Mouse (Mus musculus): ENCODE measurements around the gene Csnka2ip. TPM values are rescaled to one million over a fixed set of nuclear protein-coding genes. Genes with fewer than 3 reads are reported as not detected.
A peak's percentile ranks its signal among the peaks of the same experiment; 100 is the strongest.

The Csnka2ip gene
- total RNA-seq (2014; rRNA removed) (not detected in 2 replicates), polyA plus RNA-seq (2015; fragmentation: Nextera tagmentation; extraction: Ambion mirVana) (not detected in 2 replicates)

GRCm38 (mm10) chr16:64602308-64602707 lies at the start of gene Csnka2ip:
Gene Csnka2ip (minus strand): TSS chr16:64602408.
- H3K9ac ChIP-seq (replicated peaks; ENCODE audit: low read length, poor library complexity, severe bottlenecking) = no peak within 1 kb of the TSS
- TF ChIP-seq CTCF (IDR thresholded peaks at IDR 0.05) = no peak
- no peaks in the 10 kb centered on the region for H3K9me3 ChIP-seq (ENCODE audit: low read length)
- no peaks in the 10 kb centered on the region for H3K36me3 ChIP-seq (ENCODE audit: insufficient read depth, low read length)
- no peak within 1 kb of the TSS for H3K27ac ChIP-seq (ENCODE audit: low read depth, low read length)
- DNase-seq (ENCODE audit: low spot score) (no peak), ATAC-seq (ENCODE audit: low FRiP score) (no peak)
- H3K27me3 ChIP-seq (ENCODE audit: insufficient read depth, low read length) = no peaks in the 10 kb centered on the region
- WGBS = 100% methylated on average over 1 of the region's 1 CpGs
- H3K4me3 ChIP-seq (ENCODE audit: low read depth, low read length) = no peak within 1 kb of the TSS
- H3K4me1 ChIP-seq (ENCODE audit: insufficient read depth, low read length) = no peaks in the 10 kb centered on the region
- H3K4me2 ChIP-seq (ENCODE audit: low read depth, low read length, poor library complexity, severe bottlenecking) = no peak within 1 kb of the TSS

- Histone ChIP-seq H3K27me3 (ENCODE audit: insufficient read depth, low read length) (no peaks in the 10 kb centered on the region), H3K27ac (ENCODE audit: low read depth, low read length) (no peak overlapping the region), H3K36me3 (ENCODE audit: insufficient read depth, low read length) (no peaks in the 10 kb centered on the region), H3K4me1 (ENCODE audit: insufficient read depth, low read length) (no peaks in the 10 kb centered on the region), H3K9me3 (ENCODE audit: low read length) (no peaks in the 10 kb centered on the region), H3K4me3 (ENCODE audit: low read depth, low read length) (no peak overlapping the region), H3K4me2 (ENCODE audit: low read depth, low read length, poor library complexity, severe bottlenecking) (no peak overlapping the region), H3K9ac (replicated peaks; ENCODE audit: low read length, poor library complexity, severe bottlenecking) (no peak overlapping the region)
- ATAC-seq (ENCODE audit: low FRiP score) (no peak), DNase-seq (ENCODE audit: low spot score) (peak; percentile 8)
- WGBS = 26% methylated on average over 13 of the region's 13 CpGs
- TF ChIP-seq CTCF (IDR thresholded peaks at IDR 0.05) = no peak
Observed at GRCm38 (mm10) chr16:64649594-64650290, 47.5 kb upstream of the Csnka2ip start.

DNA sequence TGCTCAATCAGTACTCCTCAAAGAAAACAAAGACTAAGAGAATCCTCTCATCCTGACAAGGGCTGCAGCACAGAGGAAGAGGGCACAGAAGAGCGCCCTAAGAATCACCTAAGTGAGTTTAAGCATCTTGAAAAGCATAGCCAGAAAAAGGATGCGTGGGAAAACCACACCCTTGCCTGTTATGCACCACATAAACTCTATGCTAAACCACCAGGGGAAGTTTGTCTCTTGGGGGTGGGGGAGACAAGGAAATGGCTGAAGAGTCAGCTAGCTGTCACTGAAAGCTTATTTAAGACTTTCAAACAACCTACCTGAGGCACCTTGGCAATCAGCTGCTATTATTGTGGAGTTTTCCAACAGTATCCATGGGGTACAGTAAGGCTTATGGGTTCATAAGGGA lies 45.6 kb upstream of the Csnka2ip start:
- Histone ChIP-seq H3K9ac (replicated peaks; ENCODE audit: low read length, poor library complexity, severe bottlenecking) (no peak overlapping the region), H3K4me1 (ENCODE audit: insufficient read depth, low read length) (no peaks in the 10 kb centered on the region), H3K4me3 (ENCODE audit: low read depth, low read length) (no peak overlapping the region), H3K4me2 (ENCODE audit: low read depth, low read length, poor library complexity, severe bottlenecking) (no peak overlapping the region), H3K36me3 (ENCODE audit: insufficient read depth, low read length) (no peaks in the 10 kb centered on the region), H3K9me3 (ENCODE audit: low read length) (no peaks in the 10 kb centered on the region), H3K27me3 (ENCODE audit: insufficient read depth, low read length) (no peaks in the 10 kb centered on the region), H3K27ac (ENCODE audit: low read depth, low read length) (no peak overlapping the region)
- DNase-seq (ENCODE audit: low spot score) (no peak), ATAC-seq (ENCODE audit: low FRiP score) (no peak)
- no peak for TF ChIP-seq CTCF (IDR thresholded peaks at IDR 0.05)
- 88% methylated on average over 2 of the region's 2 CpGs for WGBS

DNA sequence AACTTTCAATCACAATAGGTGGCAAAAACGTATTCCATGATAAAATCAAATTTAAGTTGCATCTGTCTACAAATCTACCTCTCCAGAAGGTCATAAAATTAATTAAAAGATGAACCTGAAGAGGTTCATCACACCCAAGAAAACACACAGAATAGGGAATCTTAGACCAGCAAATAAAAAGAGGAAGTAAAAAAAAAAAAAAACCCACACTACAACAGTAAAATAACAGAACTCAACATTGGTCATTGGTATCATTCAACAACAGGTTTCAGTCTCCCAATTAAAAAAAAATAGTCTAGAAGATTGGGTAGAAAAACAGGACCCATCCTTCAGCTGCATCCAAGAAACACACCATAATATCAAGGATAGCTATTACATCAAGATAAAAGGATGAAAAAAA lies 32.9 kb upstream of the Csnka2ip start:
- Histone ChIP-seq H3K4me2 (ENCODE audit: low read depth, low read length, poor library complexity, severe bottlenecking) (no peak overlapping the region), H3K27ac (ENCODE audit: low read depth, low read length) (no peak overlapping the region), H3K9me3 (ENCODE audit: low read length) (no peaks in the 10 kb centered on the region), H3K4me3 (ENCODE audit: low read depth, low read length) (no peak overlapping the region), H3K27me3 (ENCODE audit: insufficient read depth, low read length) (no peaks in the 10 kb centered on the region), H3K36me3 (ENCODE audit: insufficient read depth, low read length) (no peaks in the 10 kb centered on the region), H3K9ac (replicated peaks; ENCODE audit: low read length, poor library complexity, severe bottlenecking) (no peak overlapping the region), H3K4me1 (ENCODE audit: insufficient read depth, low read length) (no peaks in the 10 kb centered on the region)
- no peak for ATAC-seq (ENCODE audit: low FRiP score)
- no peak for TF ChIP-seq CTCF (IDR thresholded peaks at IDR 0.05)
- DNase-seq (ENCODE audit: low spot score) = no peak
- 85% methylated on average over 1 of the region's 1 CpGs for WGBS

- 80% methylated on average over 6 of the region's 6 CpGs for WGBS
- H3K4me3 ChIP-seq (ENCODE audit: low read depth, low read length) = no peak overlapping the region
Observed at GRCm38 (mm10) chr16:64620116-64620515, 17.9 kb upstream of the Csnka2ip start.

GRCm38 (mm10) chr16:64614648-64615047 lies 12.4 kb upstream of the Csnka2ip start:
- no peaks in the 10 kb centered on the region for H3K27me3 ChIP-seq (ENCODE audit: insufficient read depth, low read length)
- H3K9me3 ChIP-seq (ENCODE audit: low read length) = no peaks in the 10 kb centered on the region
- WGBS = 87% methylated on average over 3 of the region's 3 CpGs
- no peak for DNase-seq (ENCODE audit: low spot score)
- no peaks in the 10 kb centered on the region for H3K36me3 ChIP-seq (ENCODE audit: insufficient read depth, low read length)
- no peak for TF ChIP-seq CTCF (IDR thresholded peaks at IDR 0.05)
- no peak overlapping the region for H3K4me2 ChIP-seq (ENCODE audit: low read depth, low read length, poor library complexity, severe bottlenecking)
- H3K27ac ChIP-seq (ENCODE audit: low read depth, low read length) = no peak overlapping the region
- H3K4me3 ChIP-seq (ENCODE audit: low read depth, low read length) = no peak overlapping the region
- no peak overlapping the region for H3K9ac ChIP-seq (replicated peaks; ENCODE audit: low read length, poor library complexity, severe bottlenecking)
- no peaks in the 10 kb centered on the region for H3K4me1 ChIP-seq (ENCODE audit: insufficient read depth, low read length)
- ATAC-seq (ENCODE audit: low FRiP score) = no peak

More at GRCm38 (mm10) chr16:64620116-64620515, 17.9 kb upstream of the Csnka2ip start:
- DNase-seq (ENCODE audit: low spot score) = no peak
- TF ChIP-seq CTCF (IDR thresholded peaks at IDR 0.05) = no peak
- H3K27me3 ChIP-seq (ENCODE audit: insufficient read depth, low read length) = no peaks in the 10 kb centered on the region
- H3K9me3 ChIP-seq (ENCODE audit: low read length) = no peaks in the 10 kb centered on the region
- H3K4me2 ChIP-seq (ENCODE audit: low read depth, low read length, poor library complexity, severe bottlenecking) = no peak overlapping the region
- H3K36me3 ChIP-seq (ENCODE audit: insufficient read depth, low read length) = no peaks in the 10 kb centered on the region
- H3K27ac ChIP-seq (ENCODE audit: low read depth, low read length) = no peak overlapping the region
- no peak for ATAC-seq (ENCODE audit: low FRiP score)
- no peaks in the 10 kb centered on the region for H3K4me1 ChIP-seq (ENCODE audit: insufficient read depth, low read length)
- H3K9ac ChIP-seq (replicated peaks; ENCODE audit: low read length, poor library complexity, severe bottlenecking) = no peak overlapping the region

Measured in midbrain, postnatal 0 days (tissue).